Mouse (Mus musculus) gastrocnemius, adult 8-10 months (tissue): ENCODE data around the gene Bst2. TPM values are rescaled to one million over a fixed set of nuclear protein-coding genes. Genes with fewer than 3 reads are reported as not detected.
"Not testable (repeated sequence)": the region's sequence is repeated elsewhere in the genome, so short reads cannot be mapped to it uniquely, and the experiment has no call there.

Source experiments
- DNase-seq, 2 experiments: peaks; one replicate each; pipeline ENCODE4 v3.0.0; 2022; ENCODE audit warnings: low spot score in 2 of 2
- total RNA-seq, 4 experiments: library from RNA; stranded (reverse); gene quantifications; 2 replicates each; pipeline ENCODE4 v1.2.4; 2022

Gene Bst2
- total RNA-seq, 4 experiments from 2014 or later, result 4.7 to 9.2 (median 7.6) TPM

DNA sequence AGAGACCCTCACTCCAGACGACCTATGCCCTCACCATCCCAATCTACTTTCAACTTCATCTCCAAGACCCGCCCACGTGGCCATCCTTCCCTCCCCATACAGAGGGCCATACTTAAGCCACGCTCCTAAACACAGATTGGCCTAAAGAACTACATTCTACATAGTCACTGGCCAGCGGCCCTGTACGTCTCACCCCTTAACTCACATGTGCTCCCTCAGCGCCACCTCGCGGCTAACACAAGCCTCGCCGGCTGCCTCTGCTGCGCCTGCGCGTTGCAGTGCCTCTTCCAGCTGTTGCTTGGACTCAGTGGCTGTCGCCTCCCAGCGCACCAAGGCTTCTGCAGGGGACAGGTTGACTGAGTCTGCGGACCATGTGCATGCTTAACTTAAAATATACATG is 15.6 kb downstream of the Bst2 start:
- DNase-seq, result peak; percentile 91 to 93

DNA sequence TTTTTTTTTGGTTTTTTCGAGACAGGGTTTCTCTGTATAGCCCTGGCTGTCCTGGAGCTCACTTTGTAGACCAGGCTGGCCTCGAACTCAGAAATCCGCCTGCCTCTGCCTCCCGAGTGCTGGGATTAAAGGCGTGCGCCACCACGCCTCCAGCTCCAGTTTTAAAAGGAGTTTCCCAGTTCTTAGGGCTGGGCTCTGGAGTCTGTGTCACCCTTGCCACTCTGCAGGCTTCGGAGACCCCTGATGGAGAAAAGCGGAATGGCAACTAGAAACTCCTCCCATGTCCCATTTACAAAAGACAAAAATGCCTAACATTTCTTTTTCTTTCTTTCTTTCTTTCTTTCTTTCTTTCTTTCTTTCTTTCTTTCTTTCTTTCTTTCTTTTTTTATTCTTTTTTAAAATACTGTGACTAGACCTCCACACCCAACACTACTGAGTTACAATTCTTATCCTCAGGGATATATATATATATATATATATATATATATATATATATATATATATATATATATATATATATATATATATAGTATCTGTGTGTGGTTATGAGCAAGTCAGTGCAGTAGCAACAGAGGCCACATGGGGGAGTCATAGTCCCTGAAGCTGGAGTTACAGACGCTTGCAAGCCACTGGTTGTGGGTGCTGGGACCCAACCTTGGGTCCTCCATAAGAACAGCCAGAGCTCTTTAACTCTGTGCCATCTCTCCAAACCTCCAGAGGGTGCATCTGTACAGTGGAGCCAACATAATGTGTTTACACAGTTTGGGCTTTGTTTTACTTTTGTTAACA is 18.0 kb downstream of the Bst2 start:
- not testable (repeated sequence) for DNase-seq

GRCm38 (mm10) chr8:71516786-71517185 is 20.5 kb downstream of the Bst2 start:
- no peak for DNase-seq

DNA sequence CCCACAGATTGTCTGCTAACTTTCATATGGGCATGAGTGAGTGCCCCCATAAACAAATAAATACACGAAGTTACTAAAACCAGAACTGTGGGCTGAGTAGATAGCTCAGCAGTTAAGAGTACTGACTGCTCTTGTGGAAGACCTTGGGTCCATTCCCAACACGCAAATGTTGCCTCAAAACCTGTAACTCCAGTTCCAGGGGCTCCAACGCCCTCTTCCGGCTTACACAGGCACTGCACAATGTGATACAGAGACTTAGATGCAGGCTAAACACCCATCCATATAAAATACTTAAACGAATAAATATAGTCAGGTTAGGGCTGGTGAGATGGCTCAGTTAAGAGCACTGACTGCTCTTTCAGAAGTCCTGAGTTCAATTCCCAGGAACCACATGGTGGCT is 22.2 kb downstream of the Bst2 start:
- no peak for DNase-seq

DNA sequence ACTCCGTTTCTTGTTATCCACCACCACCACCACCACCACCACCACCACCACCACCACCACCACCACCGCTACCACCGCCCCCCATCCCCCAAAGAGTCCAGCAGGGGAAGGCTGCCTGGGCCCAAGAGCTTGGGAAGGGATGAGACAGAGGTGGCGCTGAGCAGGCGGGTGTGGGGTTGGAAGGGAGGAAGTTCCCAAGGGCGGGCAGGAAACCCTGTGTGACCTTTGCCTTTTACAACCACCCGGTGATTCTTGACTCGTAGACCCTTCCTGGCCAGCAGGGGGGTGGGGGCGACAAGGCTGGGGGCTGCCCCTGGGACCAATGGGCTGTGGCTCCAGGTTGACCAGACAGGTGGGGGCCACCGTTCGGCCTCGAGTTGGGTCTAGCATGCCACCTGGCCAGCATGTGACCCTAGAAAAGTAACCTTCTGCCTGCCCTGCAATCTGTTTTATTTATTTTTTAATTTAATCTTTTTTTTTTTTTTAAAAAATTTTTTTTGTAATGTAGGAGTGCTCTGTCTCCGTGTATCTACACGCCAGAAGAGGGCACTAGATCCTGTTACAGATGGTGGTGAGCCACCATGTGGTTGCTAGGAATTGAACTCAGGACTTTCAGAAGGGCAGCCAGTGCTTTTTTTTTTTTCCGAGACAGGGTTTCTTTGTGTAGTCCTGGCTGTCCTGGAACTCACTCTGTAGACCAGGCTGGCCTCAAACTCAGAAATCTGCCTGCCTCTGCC is 24.1 kb downstream of the Bst2 start:
- no peak for DNase-seq

DNA sequence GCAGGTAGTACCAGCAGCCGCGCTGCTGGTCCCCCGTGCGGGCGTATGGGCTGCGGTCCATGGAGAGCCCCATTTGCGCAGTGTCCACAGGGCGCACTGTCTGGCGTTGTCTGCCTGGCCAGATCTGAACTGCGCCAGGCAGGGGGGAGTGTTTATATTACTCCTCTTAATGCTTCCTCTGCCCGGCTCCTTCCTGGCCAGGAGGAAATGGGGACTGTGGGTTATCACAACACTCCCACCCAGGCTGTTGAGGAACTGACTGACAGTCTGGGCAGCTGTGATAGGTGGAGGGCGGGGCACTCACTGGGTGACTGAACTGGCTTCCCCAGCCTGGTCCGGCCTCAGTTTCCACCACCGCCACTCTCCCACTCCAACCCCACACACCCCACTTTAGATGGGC is 25.6 kb downstream of the Bst2 start, which contains the start of gene Plvap:
TSS of gene Plvap (minus strand) at position 109 of the 400 bp plus-strand sequence.
- DNase-seq, result no peak

GRCm38 (mm10) chr8:71509316-71509715 is 27.9 kb downstream of the Bst2 start:
- DNase-seq, result no peak

DNA sequence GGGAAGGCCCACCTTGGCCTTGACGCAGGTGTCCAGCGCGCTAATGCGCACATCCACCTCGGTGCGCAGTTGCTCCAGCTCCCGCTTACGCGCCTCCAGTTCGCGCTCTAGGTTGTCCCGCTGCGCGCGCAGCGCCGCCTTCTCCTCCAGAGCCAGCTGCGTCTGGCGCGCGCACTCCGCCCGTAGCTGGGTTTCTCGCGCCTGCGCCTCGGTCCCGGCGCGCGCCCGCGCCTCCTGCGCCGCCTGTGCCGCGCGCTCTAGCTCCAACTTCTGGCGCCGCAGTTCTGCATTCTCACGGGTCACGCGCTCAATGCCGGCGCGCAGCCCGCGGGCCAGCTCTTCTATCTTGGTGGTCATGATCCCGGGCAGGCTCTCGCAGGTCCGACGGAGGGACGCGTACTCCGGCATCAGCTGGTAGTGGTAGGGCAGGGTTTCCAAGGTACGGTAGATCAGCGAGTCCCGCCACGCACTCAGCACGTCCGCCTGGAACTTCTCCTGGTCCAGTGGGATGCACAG is 29.6 kb downstream of the Bst2 start:
- peak; percentile 74 to 84 for DNase-seq

GRCm38 (mm10) chr8:71505979-71506378 is 31.3 kb downstream of the Bst2 start:
- DNase-seq, result no peak

DNA sequence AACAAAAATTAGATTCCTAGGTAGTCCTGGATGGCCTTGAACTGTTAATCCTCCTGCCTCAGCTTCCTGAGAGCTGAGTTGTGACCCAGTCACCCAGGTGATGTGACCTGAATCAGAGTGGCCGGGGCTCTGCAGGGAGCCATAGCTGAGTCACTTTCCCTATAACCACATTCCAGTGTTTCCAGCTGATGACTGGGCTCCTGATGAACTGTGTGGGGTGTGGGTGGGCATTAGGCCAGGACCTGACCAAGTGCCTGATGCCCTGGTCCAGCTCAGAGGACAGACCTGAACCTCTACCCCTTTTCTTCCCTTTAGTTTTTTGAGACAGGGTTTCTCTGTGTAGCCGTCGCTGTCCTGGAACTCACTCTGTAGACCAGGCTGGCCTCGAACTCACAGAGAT is 31.9 kb downstream of the Bst2 start:
- DNase-seq, result no peak

- no peak for DNase-seq
Observed at GRCm38 (mm10) chr8:71504349-71504748, 32.9 kb downstream of the Bst2 start.

GRCm38 (mm10) chr8:71498816-71499690 is 38.2 kb downstream of the Bst2 start:
- DNase-seq, result no peak

- DNase-seq, result no peak
Observed at GRCm38 (mm10) chr8:71497881-71498501, 39.3 kb downstream of the Bst2 start.

GRCm38 (mm10) chr8:71497077-71497645 is 40.1 kb downstream of the Bst2 start:
- DNase-seq, result no peak

- DNase-seq, result peak; percentile 82 to 91
Observed at GRCm38 (mm10) chr8:71496481-71496880, 40.8 kb downstream of the Bst2 start.

- no peak for DNase-seq
Observed at GRCm38 (mm10) chr8:71495811-71496210, 41.4 kb downstream of the Bst2 start.

- DNase-seq, result peak; percentile 76 to 81
Observed at GRCm38 (mm10) chr8:71495039-71495438, 42.2 kb downstream of the Bst2 start.

DNA sequence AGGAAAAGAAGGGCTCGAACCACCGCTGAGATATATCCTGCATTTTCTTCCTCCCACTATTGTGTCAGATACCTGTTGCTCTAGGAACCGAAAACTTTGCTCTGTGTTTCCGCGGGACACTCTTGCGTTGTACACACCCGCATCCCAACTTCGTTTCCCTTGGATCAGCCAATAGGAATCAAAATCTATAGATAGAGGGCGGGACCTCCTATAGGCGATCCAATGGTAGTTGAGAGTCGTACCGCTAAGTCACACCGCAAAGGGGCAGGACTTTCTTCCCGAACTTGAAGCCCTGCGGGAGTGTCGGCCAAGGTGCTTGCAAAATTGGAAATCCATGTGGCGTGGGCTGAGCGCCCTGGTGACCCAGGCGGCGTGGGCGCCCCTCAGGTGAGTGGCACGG is 48.8 kb downstream of the Bst2 start:
- DNase-seq, result peak; percentile 78 to 79

- DNase-seq, result peak; percentile 76 to 81
Observed at GRCm38 (mm10) chr8:71487691-71488445, 49.4 kb downstream of the Bst2 start, which contains the start of gene Gtpbp3. Gtpbp3 (plus strand) TSS chr8:71488103.

DNA sequence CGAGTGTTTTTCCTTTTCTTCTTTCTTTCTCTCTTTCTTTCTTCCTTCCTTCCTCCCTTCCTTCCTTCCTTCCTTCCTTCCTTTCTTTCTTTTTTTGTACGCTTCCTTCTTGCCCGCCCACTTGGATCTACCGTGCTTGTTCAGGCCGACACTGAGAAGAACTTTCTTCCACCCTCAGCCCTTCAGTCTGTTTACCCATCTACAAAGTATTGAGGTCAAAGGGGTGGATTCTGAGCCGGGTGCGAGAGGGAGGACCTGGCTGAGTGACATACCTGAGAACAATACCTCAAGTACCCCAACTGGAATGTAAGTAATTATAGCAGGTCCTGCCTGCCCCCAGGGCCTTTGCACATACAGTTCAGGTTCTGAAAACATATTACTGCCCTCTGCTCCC is 51.1 kb downstream of the Bst2 start:
- no peak for DNase-seq
